Mouse (Mus musculus) ES-E14 (cell line): ENCODE results near the gene Rab10. TPM values are rescaled to one million over a fixed set of nuclear protein-coding genes. Genes with fewer than 3 reads are reported as not detected.

ENCODE experiments used
- DNase-seq: peaks from one replicate; pipeline ENCODE4 v3.0.0-alpha.2; 2013; ENCODE audit warnings: low read depth, low spot score
- H3K27ac ChIP-seq: 2 replicates; pipeline ENCODE4 v1.5.1; 2012; ENCODE audit warnings: low read depth, mild to moderate bottlenecking, low read length, moderate library complexity, mixed read lengths; ENCODE audit not compliant: poor library complexity, insufficient read depth, severe bottlenecking
- H3K36me3 ChIP-seq: 2 replicates; pipeline ENCODE4 v1.6.1; 2012; ENCODE audit warnings: mild to moderate bottlenecking, low read length, moderate library complexity, mixed read lengths; ENCODE audit not compliant: control insufficient read depth, poor library complexity, insufficient read depth, severe bottlenecking
- H3K4me1 ChIP-seq, 2 experiments: fragments of 150-350 bp in 1 of 2; sonication (generic) in 1 of 2; 2 replicates each; pipeline ENCODE4 v1.6.1; 2012; ENCODE audit warnings: low read length in 2 of 2, mild to moderate bottlenecking in 1 of 2, mixed read lengths in 1 of 2; ENCODE audit not compliant: control insufficient read depth in 2 of 2, insufficient read depth in 2 of 2, poor library complexity in 1 of 2
- H3K4me3 ChIP-seq, 2 experiments: fragments of 150-350 bp in 1 of 2; sonication (generic) in 1 of 2; 2 replicates each; pipeline ENCODE4 v1.5.1; 2012; ENCODE audit warnings: low read length in 2 of 2, low read depth in 1 of 2, mild to moderate bottlenecking in 1 of 2, mixed read lengths in 1 of 2; ENCODE audit not compliant: insufficient read depth in 1 of 2, poor library complexity in 1 of 2, severe bottlenecking in 1 of 2
- H3K9ac ChIP-seq: 2 replicates; pipeline ENCODE4 v1.6.1; 2012; ENCODE audit warnings: low read depth, mild to moderate bottlenecking, low read length, mixed read lengths; ENCODE audit not compliant: poor library complexity, insufficient read depth, severe bottlenecking
- H3K9me3 ChIP-seq: fragments of 150-350 bp; sonication (generic); 2 replicates; pipeline ENCODE4 v1.6.1; 2012; ENCODE audit warnings: low read depth, mild to moderate bottlenecking, low read length; ENCODE audit not compliant: control insufficient read depth, insufficient read depth
- CHD2 ChIP-seq: IDR thresholded peaks from 2 replicates; pipeline ENCODE4 v1.6.1; 2014; ENCODE audit warnings: mild to moderate bottlenecking, low read depth, low read length, inconsistent platforms
- HCFC1 ChIP-seq: IDR thresholded peaks from 2 replicates; pipeline ENCODE4 v1.6.1; 2012; ENCODE audit warnings: low read length, inconsistent platforms, borderline replicate concordance; ENCODE audit not compliant: insufficient read depth
- MAFK ChIP-seq: IDR thresholded peaks from 2 replicates; pipeline ENCODE4 v1.6.1; 2014; ENCODE audit warnings: mild to moderate bottlenecking, low read depth, low read length, inconsistent platforms; ENCODE audit not compliant: insufficient read depth
- ZC3H11A ChIP-seq: IDR thresholded peaks from 2 replicates; pipeline ENCODE4 v1.6.1; 2012; ENCODE audit warnings: low read depth, mild to moderate bottlenecking, inconsistent platforms, low read length, borderline replicate concordance
- ZNF384 ChIP-seq: IDR thresholded peaks from 2 replicates; pipeline ENCODE4 v1.6.1; 2012; ENCODE audit warnings: low read depth, low read length, inconsistent platforms
- in situ Hi-C, 2 experiments: fragments of 600-800 bp; cut with MboI; formaldehyde crosslinking; loops; one replicate each; pipeline ENCODE4 v1.15.1; 2025; ENCODE audit warnings: low sequenced_read_pairs in 2 of 2, inconsistent platforms in 1 of 2; ENCODE audit not compliant: unreplicated experiment in 2 of 2
- total RNA-seq: library from RNA; depleted of rRNA; stranded (reverse); fragments of 300-350 nt; gene quantifications from 2 replicates; pipeline ENCODE4 v1.2.3, GENCODE M21; 2012

The Rab10 gene
- total RNA-seq, 1 experiment: 73.5 TPM

GRCm38 (mm10) chr12:3270818-3271217 is 39.0 kb downstream of the Rab10 start:
- Histone ChIP-seq H3K4me1 (no peaks in the 10 kb centered on the region), H3K4me3 (no peak overlapping the region), H3K9ac (no peak overlapping the region), H3K36me3 (no peaks in the 10 kb centered on the region), H3K27ac (no peak overlapping the region), H3K9me3 (no peaks in the 10 kb centered on the region)
- in situ Hi-C loops: no loop called here
- DNase-seq: no peak
- TF ChIP-seq ZC3H11A (no peak), HCFC1 (no peak), CHD2 (no peak), ZNF384 (no peak), MAFK (no peak)

- H3K4me1 ChIP-seq: no peaks in the 10 kb centered on the region
- H3K36me3 ChIP-seq: no peaks in the 10 kb centered on the region
- no peak overlapping the region for H3K27ac ChIP-seq
- H3K9ac ChIP-seq: no peak overlapping the region
- in situ Hi-C loops: no loop called here
- H3K4me3 ChIP-seq: no peak overlapping the region
- no peaks in the 10 kb centered on the region for H3K9me3 ChIP-seq
- TF ChIP-seq ZC3H11A (no peak), ZNF384 (no peak), HCFC1 (no peak), MAFK (no peak), CHD2 (no peak)
- no peak for DNase-seq
Observed at GRCm38 (mm10) chr12:3267397-3267796, 42.4 kb downstream of the Rab10 start.

GRCm38 (mm10) chr12:3265188-3265587 is 44.6 kb downstream of the Rab10 start:
- no peak for DNase-seq
- TF ChIP-seq MAFK (no peak), HCFC1 (no peak), ZC3H11A (no peak), ZNF384 (no peak), CHD2 (no peak)
- no peak overlapping the region for H3K27ac ChIP-seq
- no peaks in the 10 kb centered on the region for H3K36me3 ChIP-seq
- peaks cover 0 to 2% of the 10 kb centered on the region in 2 experiments; a peak in 1 of 4 replicates for H3K4me1 ChIP-seq
- H3K9ac ChIP-seq: no peak overlapping the region
- H3K4me3 ChIP-seq: no peak overlapping the region
- no peaks in the 10 kb centered on the region for H3K9me3 ChIP-seq
- in situ Hi-C loops: no loop called here

GRCm38 (mm10) chr12:3264449-3264848 is 45.3 kb downstream of the Rab10 start:
- Histone ChIP-seq H3K36me3 (no peaks in the 10 kb centered on the region), H3K9ac (no peak overlapping the region), H3K4me1 (peaks cover 0 to 2% of the 10 kb centered on the region in 2 experiments; a peak in 1 of 4 replicates), H3K4me3 (no peak overlapping the region), H3K27ac (no peak overlapping the region), H3K9me3 (no peaks in the 10 kb centered on the region)
- no peak for DNase-seq
- TF ChIP-seq HCFC1 (no peak), ZC3H11A (no peak)
- in situ Hi-C loops: no loop called here

GRCm38 (mm10) chr12:3261596-3261995 is 48.2 kb downstream of the Rab10 start:
- no peaks in the 10 kb centered on the region for H3K36me3 ChIP-seq
- H3K9me3 ChIP-seq: no peaks in the 10 kb centered on the region
- 0 out of 2 replicates have a peak, but pooled peaks have one; percentile 11 for TF ChIP-seq HCFC1
- TF ChIP-seq CHD2: no peak
- H3K4me3 ChIP-seq: peak overlapping the region in 1 of 2 experiments; percentile 8; a peak in 1 of 4 replicates
- no peak overlapping the region for H3K27ac ChIP-seq
- in situ Hi-C loops: no loop called here
- DNase-seq: no peak
- H3K9ac ChIP-seq: no peak overlapping the region
- peaks cover 0 to 2% of the 10 kb centered on the region in 2 experiments; a peak in 1 of 4 replicates for H3K4me1 ChIP-seq
